Mouse (Mus musculus) midbrain, postnatal 0 days (tissue): Measurements from ENCODE around the gene Ranbp1. TPM values are rescaled to one million over a fixed set of nuclear protein-coding genes. Genes with fewer than 3 reads are reported as not detected.
A peak's percentile ranks its signal among the peaks of the same experiment; 100 is the strongest.

Experiments
- ATAC-seq: fragments of 200-750 bp; cut with Nextera tagmentation; 2 replicates; pipeline ENCODE4 v1.8.0; 2017; ENCODE audit warnings: moderate number of reproducible peaks, mild to moderate bottlenecking, moderate TSS enrichment, moderate library complexity; ENCODE audit not compliant: low FRiP score
- DNase-seq: peaks from one replicate; pipeline ENCODE4 v3.0.0-alpha.2; 2015; ENCODE audit warnings: low spot score
- H3K27ac ChIP-seq: fragments of 300-500 bp; sonication (generic); 2 replicates; pipeline ENCODE4 v1.5.1; 2014; ENCODE audit warnings: low read depth, mild to moderate bottlenecking, low read length, mixed read lengths
- H3K27me3 ChIP-seq: fragments of 300-500 bp; sonication (generic); 2 replicates; pipeline ENCODE4 v1.6.1; 2014; ENCODE audit warnings: low read length, control low read depth, mixed read lengths; ENCODE audit not compliant: insufficient read depth
- H3K36me3 ChIP-seq: fragments of 300-500 bp; sonication (generic); 2 replicates; pipeline ENCODE4 v1.6.1; 2014; ENCODE audit warnings: low read length, control low read depth, mixed read lengths; ENCODE audit not compliant: insufficient read depth
- H3K4me1 ChIP-seq: fragments of 300-500 bp; sonication (generic); 2 replicates; pipeline ENCODE4 v1.6.1; 2014; ENCODE audit warnings: mild to moderate bottlenecking, control low read depth, antibody characterized with exemption, low read length, mixed read lengths; ENCODE audit not compliant: insufficient read depth
- H3K4me2 ChIP-seq: fragments of 300-500 bp; sonication (generic); 2 replicates; pipeline ENCODE4 v1.6.1; 2014; ENCODE audit warnings: low read depth, mild to moderate bottlenecking, low read length, mixed read lengths; ENCODE audit not compliant: poor library complexity, severe bottlenecking
- H3K4me3 ChIP-seq: fragments of 300-500 bp; sonication (generic); 2 replicates; pipeline ENCODE4 v1.5.1; 2014; ENCODE audit warnings: low read depth, mild to moderate bottlenecking, low read length, moderate library complexity
- H3K9ac ChIP-seq: fragments of 300-500 bp; sonication (generic); replicated peaks from 2 replicates; pipeline ENCODE4 v1.6.1; 2014; ENCODE audit warnings: mild to moderate bottlenecking, low read length, moderate library complexity, mixed read lengths; ENCODE audit not compliant: poor library complexity, severe bottlenecking
- H3K9me3 ChIP-seq: fragments of 300-500 bp; sonication (generic); 2 replicates; pipeline ENCODE4 v1.6.1; 2016; ENCODE audit warnings: low read length, control low read depth
- CTCF ChIP-seq: IDR thresholded peaks from 2 replicates; pipeline ENCODE4 v1.5.1; 2016; ENCODE audit warnings: antibody characterized with exemption, mild to moderate bottlenecking
- WGBS: fragments of 180-500 bp; shearing (Covaris S2); extraction: QIAGEN DNeasy Blood & Tissue Kit; methylation state at CpG from one replicate; pipeline ENCODE4 v1.1.7; 2014; 5-methylcytosine and 5-hydroxymethylcytosine counted together
- polyA plus RNA-seq: library from polyadenylated mRNA; unstranded; fragments of >200 nt; fragmentation: Nextera tagmentation; extraction: Ambion mirVana; gene quantifications from 2 replicates; pipeline ENCODE4 v1.2.1, GENCODE M21; 2015
- total RNA-seq: library from RNA; depleted of rRNA; stranded (reverse); fragments of >200 nt; gene quantifications from 2 replicates; pipeline ENCODE4 v1.2.3, GENCODE M21; 2014

Gene Ranbp1
- total and polyA plus RNA-seq, 2 experiments from 2014 or later, result 192 to 447 TPM

GRCm38 (mm10) chr16:18250828-18251790 lies 2.6 kb upstream of the Ranbp1 start:
- ATAC-seq, result no peak
- peak overlapping the region; percentile 12; the same call in 1 of the 2 replicates for H3K4me2 ChIP-seq
- H3K27me3 ChIP-seq, result no peaks in the 10 kb centered on the region
- no peak for DNase-seq
- peaks cover 45% of the 10 kb centered on the region for H3K36me3 ChIP-seq
- no peak overlapping the region for H3K4me3 ChIP-seq
- WGBS, result 57% methylated on average over 10 of the region's 10 CpGs
- no peak overlapping the region for H3K9ac ChIP-seq
- H3K4me1 ChIP-seq, result peaks cover 10% of the 10 kb centered on the region
- no peak overlapping the region for H3K27ac ChIP-seq
- no peak for TF ChIP-seq CTCF
- H3K9me3 ChIP-seq, result no peaks in the 10 kb centered on the region

GRCm38 (mm10) chr16:18250231-18250630 lies 1.7 kb upstream of the Ranbp1 start:
- H3K9ac ChIP-seq, result no peak overlapping the region
- H3K27me3 ChIP-seq, result no peaks in the 10 kb centered on the region
- no peaks in the 10 kb centered on the region for H3K9me3 ChIP-seq
- no peak overlapping the region for H3K27ac ChIP-seq
- peak overlapping the region; percentile 93; the same call in 1 of the 2 replicates for H3K4me3 ChIP-seq
- WGBS, result 48% methylated on average over 4 of the region's 4 CpGs
- peak overlapping the region; percentile 74 for H3K4me2 ChIP-seq
- TF ChIP-seq CTCF, result no peak
- H3K36me3 ChIP-seq, result peaks cover 47% of the 10 kb centered on the region
- DNase-seq, result no peak
- ATAC-seq, result no peak
- H3K4me1 ChIP-seq, result peaks cover 10% of the 10 kb centered on the region

DNA sequence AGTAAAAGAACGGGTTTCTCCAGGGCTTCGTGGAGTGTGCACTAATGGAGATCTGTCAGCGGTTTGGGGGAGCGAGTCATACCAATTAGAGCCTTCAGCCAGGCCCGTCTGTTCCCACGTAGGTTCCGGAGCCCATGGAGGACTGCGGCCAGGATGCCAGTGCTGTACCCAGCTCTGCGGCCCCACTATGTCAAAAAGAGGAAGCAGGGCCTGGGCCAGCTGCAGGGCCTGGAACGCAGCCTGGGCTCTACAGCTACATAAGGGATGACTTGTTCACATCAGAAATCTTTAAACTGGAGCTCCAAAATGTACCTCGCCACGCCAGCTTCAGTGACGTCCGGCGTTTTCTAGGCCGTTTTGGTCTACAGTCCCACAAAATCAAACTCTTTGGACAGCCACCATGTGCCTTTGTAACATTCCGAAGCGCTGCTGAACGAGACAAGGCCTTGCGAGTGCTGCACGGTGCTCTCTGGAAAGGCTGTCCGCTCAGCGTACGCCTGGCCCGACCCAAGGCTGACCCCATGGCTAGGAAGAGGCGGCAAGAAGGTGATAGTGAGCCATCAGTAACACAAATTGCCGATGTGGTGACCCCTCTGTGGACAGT lies 934 bp upstream of the Ranbp1 start:
- peak overlapping the region; percentile 74 for H3K4me2 ChIP-seq
- H3K4me3 ChIP-seq, result peak overlapping the region; percentile 93
- DNase-seq, result peak; percentile 38
- peak overlapping the region; percentile 89 for H3K9ac ChIP-seq
- no peaks in the 10 kb centered on the region for H3K9me3 ChIP-seq
- peak overlapping the region; percentile 89 for H3K27ac ChIP-seq
- peak; percentile 17; the same call in 1 of the 2 replicates for ATAC-seq
- TF ChIP-seq CTCF, result no peak
- H3K4me1 ChIP-seq, result peaks cover 10% of the 10 kb centered on the region
- H3K27me3 ChIP-seq, result no peaks in the 10 kb centered on the region
- 7% methylated on average over 27 of the region's 27 CpGs for WGBS
- peaks cover 53% of the 10 kb centered on the region for H3K36me3 ChIP-seq

GRCm38 (mm10) chr16:18247521-18248399 lies 772 bp downstream of the Ranbp1 start:
- peak overlapping the region; percentile 74 for H3K4me2 ChIP-seq
- peak overlapping the region; percentile 89 for H3K27ac ChIP-seq
- no peaks in the 10 kb centered on the region for H3K27me3 ChIP-seq
- H3K9ac ChIP-seq, result peak overlapping the region; percentile 89
- under 1% methylated on average over 33 of the region's 33 CpGs for WGBS
- peak; percentile 19 for DNase-seq
- TF ChIP-seq CTCF, result no peak
- H3K36me3 ChIP-seq, result peaks cover 48% of the 10 kb centered on the region
- H3K4me1 ChIP-seq, result peaks cover 10% of the 10 kb centered on the region
- 0 out of 2 replicates have a peak, but pooled peaks have one; percentile 0 for ATAC-seq
- H3K4me3 ChIP-seq, result peak overlapping the region; percentile 93
- H3K9me3 ChIP-seq, result no peaks in the 10 kb centered on the region

DNA sequence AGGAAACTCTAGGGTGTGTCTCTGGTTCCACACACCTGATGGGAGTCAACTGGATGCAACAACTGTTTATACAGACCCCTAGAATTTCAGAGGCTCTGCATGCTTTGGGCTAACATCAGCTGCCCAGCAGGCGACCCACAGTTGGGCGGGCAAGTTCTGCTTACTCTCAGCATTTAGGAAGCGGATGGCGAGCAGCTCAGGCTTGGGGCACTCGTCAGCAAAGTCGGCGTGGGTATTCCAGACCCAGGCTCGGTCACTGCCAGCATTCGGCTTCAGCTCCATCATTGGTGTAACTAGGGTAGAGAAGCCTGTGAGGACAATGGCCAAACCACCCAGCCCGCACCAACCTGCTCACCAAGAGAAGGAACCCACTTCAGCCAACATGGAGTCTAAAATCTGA lies 7.0 kb downstream of the Ranbp1 start:
- ATAC-seq (no peak), DNase-seq (no peak)
- H3K4me3 ChIP-seq, result no peak overlapping the region
- H3K4me2 ChIP-seq, result no peak overlapping the region
- no peak overlapping the region for H3K27ac ChIP-seq
- no peaks in the 10 kb centered on the region for H3K27me3 ChIP-seq
- TF ChIP-seq CTCF, result no peak
- H3K9me3 ChIP-seq, result no peaks in the 10 kb centered on the region
- H3K4me1 ChIP-seq, result no peaks in the 10 kb centered on the region
- peaks cover 68% of the 10 kb centered on the region for H3K36me3 ChIP-seq
- no peak overlapping the region for H3K9ac ChIP-seq
- 91% methylated on average over 10 of the region's 10 CpGs for WGBS
